Mouse (Mus musculus) cortical plate, adult 2 months (tissue): ENCODE measurements around the gene AU022252. TPM values are rescaled to one million over a fixed set of nuclear protein-coding genes. Genes with fewer than 3 reads are reported as not detected.

Source experiments
- H3K27ac ChIP-seq: fragments of 200-500 bp; 2 replicates; pipeline ENCODE4 v1.5.1; 2012; ENCODE audit warnings: low read length, control low read depth, inconsistent platforms; ENCODE audit not compliant: insufficient read depth
- H3K4me1 ChIP-seq: fragments of 200-500 bp; 2 replicates; pipeline ENCODE4 v1.6.1; 2011; ENCODE audit warnings: low read length; ENCODE audit not compliant: control insufficient read depth, insufficient read depth
- H3K4me3 ChIP-seq: fragments of 200-500 bp; 2 replicates; pipeline ENCODE4 v1.5.1; 2011; ENCODE audit warnings: mild to moderate bottlenecking, low read length, control low read depth; ENCODE audit not compliant: insufficient read depth
- CTCF ChIP-seq: fragments of 200-500 bp; IDR thresholded peaks from 2 replicates; pipeline ENCODE4 v1.5.1; 2011; ENCODE audit warnings: mild to moderate bottlenecking, control low read depth, low read length; ENCODE audit not compliant: insufficient read depth; ENCODE audit errors: extremely low read depth
- POLR2A ChIP-seq: fragments of 200-500 bp; IDR thresholded peaks from 2 replicates; pipeline ENCODE4 v1.6.1; 2011; ENCODE audit warnings: mild to moderate bottlenecking, low read length, control low read depth; ENCODE audit not compliant: insufficient read depth; ENCODE audit errors: extremely low read depth
- polyA plus RNA-seq: library from polyadenylated mRNA; depleted of rRNA; stranded (reverse); fragments of >200 nt; gene quantifications from 2 replicates; pipeline ENCODE4 v1.2.3, GENCODE M21; 2012

Gene AU022252
- polyA plus RNA-seq, 1 experiment: 13.0 TPM

GRCm38 (mm10) chr4:119190618-119191017 lies 41.9 kb downstream of the AU022252 start:
- no peaks in the 10 kb centered on the region for H3K4me1 ChIP-seq
- TF ChIP-seq POLR2A: no peak
- no peak for TF ChIP-seq CTCF
- no peak overlapping the region for H3K27ac ChIP-seq
- H3K4me3 ChIP-seq: no peak overlapping the region

GRCm38 (mm10) chr4:119189864-119190263 lies 42.6 kb downstream of the AU022252 start, which contains the start of gene Ermap:
Ermap (minus strand) TSS chr4:119190011.
- Histone ChIP-seq H3K4me1 (no peaks in the 10 kb centered on the region), H3K27ac (no peak within 1 kb of the TSS), H3K4me3 (no peak within 1 kb of the TSS)
- TF ChIP-seq CTCF: no peak
- no peak for TF ChIP-seq POLR2A

GRCm38 (mm10) chr4:119189392-119189791 lies 43.1 kb downstream of the AU022252 start:
- H3K4me3 ChIP-seq: no peak overlapping the region
- no peak overlapping the region for H3K27ac ChIP-seq
- H3K4me1 ChIP-seq: no peaks in the 10 kb centered on the region
- TF ChIP-seq POLR2A (no peak), CTCF (no peak)

- Histone ChIP-seq H3K4me1 (no peaks in the 10 kb centered on the region; the same call in 1 of the 2 replicates), H3K4me3 (no peak overlapping the region), H3K27ac (no peak overlapping the region)
- TF ChIP-seq POLR2A (no peak), CTCF (peak; percentile 46)
Measured at GRCm38 (mm10) chr4:119188060-119188785, 44.3 kb downstream of the AU022252 start.

- no peak overlapping the region for H3K27ac ChIP-seq
- no peaks in the 10 kb centered on the region; the same call in 1 of the 2 replicates for H3K4me1 ChIP-seq
- H3K4me3 ChIP-seq: no peak overlapping the region
- TF ChIP-seq CTCF: no peak
Measured at GRCm38 (mm10) chr4:119185771-119186170, 46.7 kb downstream of the AU022252 start.

- TF ChIP-seq POLR2A (no peak), CTCF (no peak)
- Histone ChIP-seq H3K4me1 (no peaks in the 10 kb centered on the region; the same call in 1 of the 2 replicates), H3K27ac (no peak overlapping the region), H3K4me3 (no peak overlapping the region)
Measured at GRCm38 (mm10) chr4:119183525-119183924, 49.0 kb downstream of the AU022252 start.

DNA sequence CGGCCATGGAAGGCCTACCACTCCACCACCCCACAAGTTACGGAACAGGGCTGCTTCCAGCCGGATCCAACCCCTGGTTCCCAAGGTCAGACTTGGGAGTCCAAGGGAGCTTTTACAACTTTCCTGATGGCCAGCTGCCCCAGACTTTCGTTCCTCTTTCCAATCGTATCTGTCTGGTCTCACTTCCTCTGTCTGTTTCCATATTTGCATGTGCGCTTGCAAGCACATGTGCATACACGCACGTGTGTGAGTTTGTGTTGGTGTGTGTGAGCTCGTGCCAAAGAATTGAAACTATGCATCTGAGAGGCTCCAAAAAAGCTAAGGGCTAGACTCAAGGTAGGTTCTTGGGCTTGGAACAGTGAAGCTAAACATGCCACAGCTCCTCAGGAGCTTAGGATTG lies 51.1 kb downstream of the AU022252 start:
- no peaks in the 10 kb centered on the region; the same call in 1 of the 2 replicates for H3K4me1 ChIP-seq
- 0 out of 2 replicates have a peak overlapping the region, but pooled peaks have one; percentile 53 for H3K27ac ChIP-seq
- TF ChIP-seq POLR2A (no peak), CTCF (no peak)
- no peak overlapping the region for H3K4me3 ChIP-seq

DNA sequence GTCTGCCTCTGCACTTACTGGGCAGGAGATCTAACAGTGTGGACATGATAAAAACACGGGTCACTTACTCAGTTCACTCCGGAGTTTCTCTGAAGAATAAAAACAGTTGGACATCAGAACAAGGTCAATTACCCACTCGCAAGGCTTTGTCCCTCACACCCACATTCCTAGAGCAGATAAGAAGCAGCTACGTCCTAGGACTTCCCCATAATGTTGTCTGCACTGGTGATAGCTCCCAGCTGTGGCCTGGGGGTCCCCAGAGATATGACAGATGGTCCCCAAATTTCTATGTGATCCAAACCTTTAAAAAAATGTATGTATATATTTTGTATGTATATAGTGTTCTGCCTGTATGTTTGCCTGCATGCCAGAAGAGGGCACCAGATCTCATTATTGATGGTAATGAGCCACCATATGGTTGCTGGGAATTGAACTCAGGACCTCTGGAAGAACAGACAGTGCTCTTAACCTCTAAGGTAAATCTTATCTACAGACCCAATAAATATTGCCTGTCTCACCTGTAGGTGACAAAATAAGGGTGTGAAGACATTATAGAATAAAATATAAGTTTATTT lies 52.3 kb downstream of the AU022252 start:
- no peaks in the 10 kb centered on the region; the same call in 1 of the 2 replicates for H3K4me1 ChIP-seq
- no peak overlapping the region for H3K27ac ChIP-seq
- TF ChIP-seq POLR2A (no peak), CTCF (no peak)
- H3K4me3 ChIP-seq: no peak overlapping the region

GRCm38 (mm10) chr4:119178331-119178730 lies 54.2 kb downstream of the AU022252 start:
- no peak for TF ChIP-seq POLR2A
- TF ChIP-seq CTCF: no peak
- H3K27ac ChIP-seq: no peak overlapping the region
- H3K4me3 ChIP-seq: no peak overlapping the region
- H3K4me1 ChIP-seq: no peaks in the 10 kb centered on the region

- peaks cover 2% of the 10 kb centered on the region; the same call in 1 of the 2 replicates for H3K4me1 ChIP-seq
- H3K27ac ChIP-seq: no peak overlapping the region
- TF ChIP-seq CTCF: no peak
- TF ChIP-seq POLR2A: no peak
- H3K4me3 ChIP-seq: no peak overlapping the region
Measured at GRCm38 (mm10) chr4:119177702-119178101, 54.8 kb downstream of the AU022252 start.
